Mouse (Mus musculus) forebrain, embryonic 10.5 days (tissue): ENCODE results near the gene Tnr. TPM values are rescaled to one million over a fixed set of nuclear protein-coding genes. Genes with fewer than 3 reads are reported as not detected.
A peak's percentile ranks its signal among the peaks of the same experiment; 100 is the strongest.

Experiments used
- DNase-seq: peaks from one replicate; pipeline ENCODE4 v3.0.0-alpha.2; 2017; ENCODE audit warnings: low spot score; ENCODE audit errors: extremely low spot score
- H3K27ac ChIP-seq: fragments of 300-500 bp; sonication (generic); 2 replicates; pipeline ENCODE4 v1.5.1; 2016; ENCODE audit warnings: mild to moderate bottlenecking
- H3K27me3 ChIP-seq: fragments of 300-500 bp; sonication (generic); 2 replicates; pipeline ENCODE4 v1.6.1; 2016; ENCODE audit warnings: mild to moderate bottlenecking; ENCODE audit not compliant: poor library complexity, severe bottlenecking
- H3K36me3 ChIP-seq: fragments of 300-500 bp; sonication (generic); replicated peaks from 2 replicates; pipeline ENCODE4 v1.6.1; 2016; ENCODE audit warnings: mild to moderate bottlenecking, moderate library complexity
- H3K4me1 ChIP-seq: fragments of 300-500 bp; sonication (generic); 2 replicates; pipeline ENCODE4 v1.6.1; 2016
- H3K4me3 ChIP-seq: fragments of 300-500 bp; sonication (generic); 2 replicates; pipeline ENCODE4 v1.5.1; 2016; ENCODE audit warnings: mild to moderate bottlenecking, moderate library complexity
- H3K9me3 ChIP-seq: fragments of 300-500 bp; sonication (generic); 2 replicates; pipeline ENCODE4 v1.6.1; 2016; ENCODE audit warnings: mild to moderate bottlenecking, moderate library complexity
- WGBS: fragments of 180-500 bp; shearing (Covaris S2); methylation state at CpG from one replicate; pipeline ENCODE4 v1.1.7; 2016; 5-methylcytosine and 5-hydroxymethylcytosine counted together
- polyA plus RNA-seq: library from polyadenylated mRNA; unstranded; fragments of >200 nt; fragmentation: Nextera tagmentation; extraction: Ambion mirVana; gene quantifications from 2 replicates; pipeline ENCODE4 v1.2.1, GENCODE M21; 2016

Gene Tnr
- polyA plus RNA-seq, 1 experiment from 2014 or later: 0.16 TPM

DNA sequence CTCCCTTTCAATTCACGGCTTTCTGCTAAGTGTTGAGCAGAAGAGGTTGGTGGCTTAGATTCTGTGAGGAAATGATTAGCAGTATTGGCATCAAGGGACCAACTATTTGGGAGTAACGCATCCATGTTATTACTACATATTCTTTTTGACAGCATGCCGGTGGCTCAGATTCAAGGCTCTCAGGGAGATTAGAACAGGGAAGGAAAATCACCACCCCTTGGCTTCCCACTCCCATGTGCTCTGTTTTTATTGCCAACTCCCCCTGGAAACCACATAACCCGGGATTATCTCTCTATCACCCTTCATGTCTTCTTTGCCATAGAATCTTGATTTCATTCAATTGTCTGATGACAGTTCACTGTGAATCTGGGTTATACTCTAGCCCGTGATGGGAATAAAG, 276.8 kb downstream of the Tnr start:
- DNase-seq: no peak
- Histone ChIP-seq H3K4me1 (no peaks in the 10 kb centered on the region), H3K4me3 (no peak overlapping the region), H3K27me3 (no peaks in the 10 kb centered on the region), H3K9me3 (no peaks in the 10 kb centered on the region), H3K27ac (no peak overlapping the region), H3K36me3 (no peaks in the 10 kb centered on the region)
- WGBS: 93% methylated on average over 5 of the region's 5 CpGs

DNA sequence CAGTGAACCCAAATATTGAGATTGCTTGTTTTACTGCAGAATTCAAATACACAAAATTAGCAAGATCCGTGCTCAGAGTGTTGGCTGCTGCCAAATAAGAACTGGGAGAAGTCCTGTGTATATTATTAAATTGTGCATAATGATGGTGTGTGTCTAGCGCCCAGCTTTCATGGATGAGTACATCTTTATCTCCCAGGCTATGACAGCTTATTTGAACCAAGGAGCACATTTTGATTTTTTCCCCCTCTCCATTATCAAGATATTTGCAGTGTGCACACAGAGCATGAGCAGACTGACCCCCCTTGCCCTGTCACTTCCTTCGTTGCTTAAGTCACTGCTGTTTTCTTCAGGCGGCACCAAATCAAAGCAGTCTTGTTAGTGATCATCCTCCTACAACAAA, 278.2 kb downstream of the Tnr start:
- DNase-seq: no peak
- Histone ChIP-seq H3K27ac (no peak overlapping the region), H3K4me1 (no peaks in the 10 kb centered on the region), H3K4me3 (no peak overlapping the region), H3K9me3 (peaks cover 4% of the 10 kb centered on the region; the same call in 1 of the 2 replicates), H3K27me3 (no peaks in the 10 kb centered on the region), H3K36me3 (no peaks in the 10 kb centered on the region)
- 78% methylated on average over 4 of the region's 4 CpGs for whole genome bisulfite sequencing

DNA sequence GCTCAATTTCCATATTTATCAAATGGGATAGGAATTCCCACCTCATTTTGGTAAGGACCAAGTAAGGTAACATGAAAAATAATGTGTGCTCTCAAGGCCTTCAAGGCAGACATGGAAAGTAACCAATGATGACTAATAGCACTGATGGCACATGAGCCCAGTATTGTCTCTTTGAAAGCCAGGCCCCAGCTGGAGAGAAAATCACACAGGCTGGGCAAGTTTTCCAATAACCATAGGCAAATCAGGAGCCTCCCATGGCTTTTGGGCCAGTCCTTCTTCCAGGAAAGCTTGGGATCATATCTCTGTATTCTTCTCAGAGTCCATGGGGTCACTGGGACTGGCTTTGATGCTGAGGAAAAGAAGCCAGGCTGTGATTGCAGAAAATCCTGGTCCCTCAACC, 280.1 kb downstream of the Tnr start:
- Histone ChIP-seq H3K4me1 (no peaks in the 10 kb centered on the region), H3K4me3 (no peak overlapping the region), H3K27ac (no peak overlapping the region), H3K27me3 (no peaks in the 10 kb centered on the region), H3K36me3 (no peaks in the 10 kb centered on the region), H3K9me3 (peaks cover 4% of the 10 kb centered on the region; the same call in 1 of the 2 replicates)
- DNase-seq: no peak

DNA sequence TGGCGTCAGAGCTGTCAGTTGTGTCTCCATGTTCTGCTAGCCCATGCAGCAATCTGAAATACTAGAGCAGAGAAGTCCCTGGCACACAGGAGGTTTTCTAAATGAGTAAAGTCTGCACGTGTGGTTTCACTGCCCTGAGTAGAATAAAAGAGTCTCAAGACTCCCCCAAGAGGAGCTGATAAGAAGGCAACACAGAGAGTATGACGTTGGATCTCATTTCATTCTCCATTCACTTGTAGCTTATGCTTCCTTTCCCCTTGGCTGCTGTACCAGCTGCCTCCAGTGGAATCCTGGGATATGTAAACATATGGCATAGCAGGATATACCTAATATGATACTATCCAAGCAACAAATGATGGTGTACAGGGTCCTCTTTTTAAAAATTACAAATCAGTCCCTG, 285.9 kb downstream of the Tnr start:
- Histone ChIP-seq H3K27me3 (no peaks in the 10 kb centered on the region), H3K9me3 (peaks cover 4% of the 10 kb centered on the region; the same call in 1 of the 2 replicates), H3K36me3 (no peaks in the 10 kb centered on the region), H3K27ac (no peak overlapping the region), H3K4me1 (peaks cover 13% of the 10 kb centered on the region), H3K4me3 (no peak overlapping the region)
- 60% methylated on average over 3 of the region's 3 CpGs for WGBS
- no peak for DNase-seq

DNA sequence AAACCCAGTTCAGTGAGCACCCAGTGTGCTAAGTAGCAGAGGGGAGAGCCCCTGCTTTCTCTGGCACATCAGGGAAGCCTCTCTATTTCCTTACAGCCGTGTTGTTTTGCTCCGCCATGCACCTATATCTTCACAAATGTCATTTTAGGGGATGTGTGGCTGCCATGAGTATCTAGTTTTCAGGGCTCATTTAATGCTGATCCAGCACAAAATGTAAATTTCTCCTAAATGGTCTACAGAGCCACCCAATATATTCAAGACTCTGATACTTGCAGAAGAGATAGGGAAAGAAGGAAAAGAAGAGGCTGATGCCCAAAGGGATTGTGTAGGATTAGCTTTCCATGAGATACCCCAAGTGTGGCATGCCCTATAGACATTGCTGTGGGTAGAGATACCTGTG, 288.2 kb downstream of the Tnr start:
- no peak for DNase-seq
- Histone ChIP-seq H3K27ac (no peak overlapping the region), H3K9me3 (no peaks in the 10 kb centered on the region), H3K4me1 (peaks cover 13% of the 10 kb centered on the region), H3K4me3 (no peak overlapping the region), H3K36me3 (no peaks in the 10 kb centered on the region), H3K27me3 (no peaks in the 10 kb centered on the region)
- WGBS: 90% methylated on average over 2 of the region's 2 CpGs

DNA sequence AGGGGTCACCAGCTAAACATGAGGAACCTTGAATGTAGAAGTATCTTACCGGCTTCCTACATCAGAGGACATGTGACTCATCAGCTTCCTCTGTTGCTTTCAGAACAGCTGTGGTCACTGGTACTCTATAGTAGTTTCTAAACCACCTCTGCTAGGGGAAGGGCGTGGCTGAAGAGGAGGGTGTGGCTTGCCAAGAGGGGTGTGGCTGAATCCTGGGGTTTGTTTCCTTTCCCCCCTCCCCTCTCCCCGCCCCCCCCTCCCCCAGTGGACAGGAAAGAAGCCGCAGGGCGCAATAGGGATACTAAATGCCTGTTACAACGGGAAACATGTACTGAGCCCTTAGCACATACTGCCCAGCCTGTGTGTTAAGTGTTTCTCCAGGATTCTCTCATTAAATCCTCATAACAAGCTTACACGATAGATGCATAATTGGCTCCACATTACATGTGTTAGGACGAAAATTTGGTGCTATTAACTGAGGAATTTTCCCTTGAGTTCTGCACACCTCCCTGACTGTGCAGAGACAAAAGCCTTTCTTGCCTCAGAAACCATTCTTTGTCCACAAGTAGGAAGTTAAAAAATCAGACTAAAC, 289.3 kb downstream of the Tnr start:
- DNase-seq: peak; percentile 42
- H3K9me3 ChIP-seq: no peaks in the 10 kb centered on the region
- no peaks in the 10 kb centered on the region for H3K27me3 ChIP-seq
- no peaks in the 10 kb centered on the region for H3K36me3 ChIP-seq
- H3K27ac ChIP-seq: peak overlapping the region; percentile 27
- H3K4me1 ChIP-seq: peaks cover 13% of the 10 kb centered on the region
- H3K4me3 ChIP-seq: no peak overlapping the region
- 10% methylated on average over 8 of the region's 8 CpGs for WGBS

DNA sequence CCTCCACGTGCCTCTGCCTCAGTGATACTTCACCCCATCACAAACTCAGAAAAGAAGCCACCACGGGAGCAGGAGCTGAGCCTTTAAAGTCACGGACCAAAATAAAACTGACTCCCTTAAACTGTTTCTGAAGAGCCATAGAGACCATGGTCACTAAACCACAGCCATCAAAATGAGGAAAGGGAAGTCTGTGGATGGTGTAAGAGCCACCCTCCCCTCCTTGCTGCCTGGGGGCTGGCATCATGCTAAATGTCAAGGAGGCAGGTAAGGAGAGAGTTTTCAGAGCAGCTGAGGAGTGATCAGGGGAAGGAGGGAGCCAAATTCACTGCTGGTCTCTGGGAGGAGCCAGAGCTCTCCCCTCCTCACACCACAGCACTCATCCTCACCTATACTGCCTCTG, 290.8 kb downstream of the Tnr start:
- H3K27me3 ChIP-seq: no peaks in the 10 kb centered on the region
- 48% methylated on average over 3 of the region's 3 CpGs for WGBS
- DNase-seq: no peak
- H3K4me3 ChIP-seq: no peak overlapping the region
- peaks cover 13% of the 10 kb centered on the region for H3K4me1 ChIP-seq
- H3K27ac ChIP-seq: no peak overlapping the region
- no peaks in the 10 kb centered on the region for H3K36me3 ChIP-seq
- no peaks in the 10 kb centered on the region for H3K9me3 ChIP-seq

DNA sequence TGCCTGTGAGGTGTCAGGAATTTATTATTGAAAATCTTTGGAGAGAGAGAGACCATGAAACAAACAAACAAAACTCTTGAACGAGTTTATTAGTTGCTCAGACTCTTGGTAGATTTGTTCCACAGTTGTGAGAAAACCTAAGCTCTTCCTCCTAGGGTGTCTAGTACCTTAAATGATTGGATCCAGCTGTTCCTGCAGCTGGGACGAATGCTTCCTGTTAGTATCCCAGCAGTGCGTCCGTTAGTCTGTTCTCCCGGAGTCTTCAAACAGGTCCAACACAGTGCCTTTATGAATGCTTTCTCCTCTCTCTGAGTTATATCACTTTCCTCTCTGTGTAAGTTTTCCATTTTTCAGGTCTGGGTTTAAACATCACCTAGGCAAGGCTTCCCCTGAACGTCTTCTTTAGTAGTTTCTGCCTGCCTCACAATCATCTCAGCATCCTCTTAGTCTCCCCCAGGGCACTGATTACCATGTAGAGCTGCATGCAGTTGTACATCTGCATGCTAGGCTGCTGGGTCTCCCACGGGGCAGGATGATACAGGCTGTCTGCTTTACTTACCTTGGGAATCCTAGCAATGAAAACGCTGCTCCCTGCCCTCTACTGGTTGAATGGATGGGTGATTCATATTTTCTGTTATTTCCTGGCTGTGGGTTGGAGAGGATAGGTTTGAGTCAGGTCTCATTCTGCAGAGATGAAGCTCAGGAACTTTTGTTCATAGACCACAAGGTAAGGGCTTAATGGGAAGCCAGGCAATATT, 293.2 kb downstream of the Tnr start:
- Histone ChIP-seq H3K27ac (no peak overlapping the region), H3K36me3 (no peaks in the 10 kb centered on the region), H3K4me1 (peaks cover 13% of the 10 kb centered on the region), H3K4me3 (no peak overlapping the region), H3K27me3 (no peaks in the 10 kb centered on the region), H3K9me3 (no peaks in the 10 kb centered on the region)
- no peak for DNase-seq
- 44% methylated on average over 8 of the region's 8 CpGs for WGBS

DNA sequence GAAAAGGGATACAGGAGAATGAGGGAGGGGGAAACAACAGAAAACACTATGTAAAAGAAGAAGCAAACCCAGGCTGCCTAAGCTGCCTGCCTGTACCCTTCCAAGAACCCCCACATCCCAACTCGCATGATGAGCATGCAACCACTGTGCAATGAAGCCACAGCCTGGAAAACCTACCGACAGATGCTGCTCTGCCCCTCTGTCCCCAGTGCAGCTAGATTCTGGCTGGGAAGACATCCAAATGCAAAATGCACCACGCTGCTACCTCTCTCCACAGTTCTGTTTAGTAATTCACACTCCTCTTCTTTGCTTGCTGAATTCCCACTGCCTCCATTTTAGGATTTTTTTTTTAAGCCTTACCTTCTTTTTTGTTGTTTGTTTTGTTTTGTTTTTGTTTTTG, 295.9 kb downstream of the Tnr start:
- Histone ChIP-seq H3K4me1 (no peaks in the 10 kb centered on the region), H3K27me3 (no peaks in the 10 kb centered on the region), H3K9me3 (no peaks in the 10 kb centered on the region), H3K4me3 (no peak overlapping the region), H3K27ac (no peak overlapping the region), H3K36me3 (no peaks in the 10 kb centered on the region)
- no peak for DNase-seq
- WGBS: 52% methylated on average over 3 of the region's 3 CpGs

DNA sequence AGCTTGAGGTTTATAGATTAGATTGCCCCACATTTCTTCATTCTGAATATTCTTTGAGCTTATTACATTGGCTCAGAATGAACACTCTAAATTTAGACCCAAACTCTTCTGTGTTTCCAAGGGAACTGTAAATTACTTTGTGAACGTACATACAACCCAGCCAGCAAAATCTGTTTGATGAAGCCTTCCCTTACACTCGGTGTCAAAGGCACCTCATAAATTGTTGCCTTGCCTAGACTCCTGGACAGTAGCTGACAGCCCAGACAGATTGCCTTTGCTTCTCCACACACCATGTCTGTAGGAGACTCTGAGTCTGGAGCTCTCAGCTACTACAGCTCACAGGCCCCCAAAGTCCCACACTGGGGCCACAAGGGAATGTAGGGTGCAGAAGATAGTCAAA, 298.8 kb downstream of the Tnr start:
- Histone ChIP-seq H3K9me3 (no peaks in the 10 kb centered on the region), H3K27ac (no peak overlapping the region), H3K4me1 (no peaks in the 10 kb centered on the region), H3K4me3 (no peak overlapping the region), H3K36me3 (no peaks in the 10 kb centered on the region), H3K27me3 (no peaks in the 10 kb centered on the region)
- 92% methylated on average over 2 of the region's 2 CpGs for WGBS
- DNase-seq: no peak

DNA sequence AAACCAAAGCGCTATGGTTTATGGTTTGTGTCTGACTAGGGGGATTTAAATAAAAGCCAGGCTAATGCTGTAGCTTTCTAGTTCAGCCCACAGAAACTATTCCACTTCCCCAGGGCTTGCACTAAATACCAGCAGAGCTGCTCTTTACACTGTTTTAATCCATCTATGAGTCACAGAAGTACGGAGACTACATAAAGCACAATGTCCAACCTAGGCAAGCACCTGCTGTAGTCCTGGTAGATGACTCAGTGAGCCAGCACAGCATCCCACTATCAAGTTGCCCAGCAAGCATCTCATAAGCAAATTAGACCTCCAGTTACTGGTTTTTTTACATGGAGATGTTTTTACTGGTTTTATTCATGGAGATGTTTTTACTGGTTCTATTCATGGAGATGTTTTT, 305.0 kb downstream of the Tnr start:
- Histone ChIP-seq H3K4me1 (peaks cover 3% of the 10 kb centered on the region), H3K9me3 (no peaks in the 10 kb centered on the region), H3K27ac (no peak overlapping the region), H3K4me3 (no peak overlapping the region), H3K36me3 (no peaks in the 10 kb centered on the region), H3K27me3 (no peaks in the 10 kb centered on the region)
- 87% methylated on average over 2 of the region's 2 CpGs for WGBS
- DNase-seq: no peak

DNA sequence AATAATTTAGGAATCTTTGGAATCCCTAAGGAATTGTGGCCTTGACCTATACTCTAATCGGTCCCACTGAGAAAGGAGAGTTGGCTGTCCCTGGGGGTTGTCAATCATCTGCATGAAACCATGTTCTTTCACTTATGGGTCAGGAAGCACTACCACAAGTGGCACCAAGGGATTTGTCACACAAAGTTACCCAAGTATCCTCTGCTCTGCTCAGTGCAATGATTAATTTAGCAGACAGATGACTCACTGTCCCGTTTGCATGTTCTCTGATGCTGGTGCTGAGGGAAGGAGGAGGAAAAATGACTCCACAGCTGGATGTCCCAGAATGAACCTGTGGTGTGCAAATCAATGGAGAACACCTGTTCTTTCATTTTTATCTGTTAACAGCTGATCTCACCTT, 309.6 kb downstream of the Tnr start:
- no peak for DNase-seq
- H3K36me3 ChIP-seq: no peaks in the 10 kb centered on the region
- H3K27ac ChIP-seq: no peak overlapping the region
- no peak overlapping the region for H3K4me3 ChIP-seq
- peaks cover 26% of the 10 kb centered on the region for H3K4me1 ChIP-seq
- WGBS: 72% methylated on average over 2 of the region's 2 CpGs
- no peaks in the 10 kb centered on the region for H3K27me3 ChIP-seq
- no peaks in the 10 kb centered on the region for H3K9me3 ChIP-seq

DNA sequence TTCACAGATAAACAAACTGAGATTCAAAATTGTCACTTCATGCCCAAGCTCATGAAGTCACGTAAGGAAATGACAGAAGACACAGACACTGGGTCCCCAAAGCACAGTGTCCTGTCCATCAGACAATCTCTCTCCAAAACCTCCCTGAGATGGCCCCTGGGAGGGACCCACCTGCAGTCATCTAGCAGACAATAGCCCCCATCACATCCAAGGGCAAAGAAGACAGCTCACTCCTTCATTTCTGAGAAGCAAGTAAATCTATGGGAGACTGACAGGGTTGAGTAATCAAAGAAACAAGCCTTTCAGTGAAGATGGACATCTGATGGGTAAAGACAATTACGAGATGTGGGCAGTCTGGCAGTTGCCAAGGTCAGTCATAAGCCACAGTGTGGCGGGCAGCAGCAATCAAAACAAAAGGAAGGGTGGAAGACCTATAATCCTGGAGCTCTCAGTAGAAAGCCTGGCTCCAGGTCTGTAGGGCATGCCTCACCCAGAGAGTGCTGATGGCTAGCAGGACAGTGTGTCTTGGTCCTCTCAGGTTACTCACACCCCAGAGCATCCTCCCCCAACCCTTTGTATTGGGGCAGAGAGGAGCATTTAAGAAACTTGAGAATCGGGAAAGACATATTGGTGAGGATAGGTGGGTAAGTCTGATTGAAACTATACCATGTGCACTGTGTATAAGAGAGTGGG, 310.2 kb downstream of the Tnr start:
- Histone ChIP-seq H3K9me3 (no peaks in the 10 kb centered on the region), H3K4me3 (no peak overlapping the region), H3K36me3 (no peaks in the 10 kb centered on the region), H3K27ac (no peak overlapping the region), H3K4me1 (peaks cover 26% of the 10 kb centered on the region), H3K27me3 (no peaks in the 10 kb centered on the region)
- WGBS: 45% methylated on average over 4 of the region's 4 CpGs
- no peak for DNase-seq
